Mouse (Mus musculus) MEL (cell line): ENCODE data around the gene Rhbdl3. TPM values are rescaled to one million over a fixed set of nuclear protein-coding genes. Genes with fewer than 3 reads are reported as not detected.

Experiments used
- DNase-seq: peaks from one replicate; pipeline ENCODE4 v3.0.0; 2011; ENCODE audit warnings: low read depth, low spot score
- H3K27ac ChIP-seq: 2 replicates; pipeline ENCODE4 v1.5.1; 2012; ENCODE audit warnings: low read depth, mild to moderate bottlenecking, control low read depth, low read length, moderate library complexity; ENCODE audit not compliant: control insufficient read depth
- H3K27me3 ChIP-seq, 2 experiments: fragments of 150-350 bp in 1 of 2; sonication (generic) in 1 of 2; 2 replicates each; pipeline ENCODE4 v1.6.1; 2012; ENCODE audit warnings: low read length in 2 of 2, mild to moderate bottlenecking in 2 of 2, improper control_type of control experiment in 1 of 2, moderate library complexity in 1 of 2; ENCODE audit not compliant: insufficient read depth in 2 of 2, control insufficient read depth in 1 of 2
- H3K36me3 ChIP-seq, 2 experiments: 2 replicates each; pipeline ENCODE4 v1.6.1; 2012 to 2014; ENCODE audit warnings: low read length in 2 of 2, improper control_type of control experiment in 1 of 2, inconsistent platforms in 1 of 2, mild to moderate bottlenecking in 1 of 2; ENCODE audit not compliant: insufficient read depth in 2 of 2, control insufficient read depth in 1 of 2
- H3K4me1 ChIP-seq, 2 experiments: fragments of 150-350 bp in 1 of 2; sonication (generic) in 1 of 2; 2 replicates each; pipeline ENCODE4 v1.6.1; 2012; ENCODE audit warnings: low read length in 2 of 2, improper control_type of control experiment in 1 of 2, mild to moderate bottlenecking in 1 of 2; ENCODE audit not compliant: insufficient read depth in 2 of 2, control insufficient read depth in 1 of 2
- H3K4me3 ChIP-seq, 2 experiments: fragments of 150-350 bp in 1 of 2; sonication (generic) in 1 of 2; 2 replicates each; pipeline ENCODE4 v1.5.1; 2012; ENCODE audit warnings: low read depth in 2 of 2, low read length in 2 of 2, mild to moderate bottlenecking in 2 of 2, moderate library complexity in 2 of 2, control low read depth in 1 of 2, improper control_type of control experiment in 1 of 2; ENCODE audit not compliant: control insufficient read depth in 1 of 2, insufficient read depth in 1 of 2
- H3K79me2 ChIP-seq: 2 replicates; pipeline ENCODE4 v1.6.1; 2012; ENCODE audit warnings: mild to moderate bottlenecking, low read length, moderate library complexity; ENCODE audit not compliant: control insufficient read depth, poor library complexity, insufficient read depth
- H3K9ac ChIP-seq: 2 replicates; pipeline ENCODE4 v1.6.1; 2012; ENCODE audit warnings: low read depth, mild to moderate bottlenecking, control low read depth, low read length, moderate library complexity; ENCODE audit not compliant: control insufficient read depth, poor library complexity, severe bottlenecking
- H3K9me3 ChIP-seq: fragments of 150-350 bp; sonication (generic); replicated peaks from 2 replicates; pipeline ENCODE4 v1.6.1; 2012; ENCODE audit warnings: mild to moderate bottlenecking, low read length, improper control_type of control experiment, moderate library complexity; ENCODE audit not compliant: insufficient read depth
- BHLHE40 ChIP-seq: IDR thresholded peaks from 2 replicates; pipeline ENCODE4 v1.6.1; 2012; ENCODE audit warnings: low read depth, mild to moderate bottlenecking, inconsistent platforms, low read length, improper control_type of control experiment, borderline replicate concordance
- CHD2 ChIP-seq: IDR thresholded peaks from 2 replicates; pipeline ENCODE4 v1.6.1; 2011; ENCODE audit warnings: low read length, improper control_type of control experiment
- CTCF ChIP-seq, 3 experiments: IDR thresholded peaks in 2 of 3; conservative IDR thresholded peaks in 1 of 3; 2 replicates each; pipeline ENCODE4 v1.5.1; 2011 to 2012; ENCODE audit warnings: low read length in 3 of 3, low read depth in 2 of 3, mild to moderate bottlenecking in 2 of 3, improper control_type of control experiment in 1 of 3, inconsistent platforms in 1 of 3, mixed read lengths in 1 of 3, moderate library complexity in 1 of 3; ENCODE audit not compliant: control insufficient read depth in 1 of 3, insufficient read depth in 1 of 3, poor library complexity in 1 of 3, severe bottlenecking in 1 of 3
- E2F4 ChIP-seq: IDR thresholded peaks from 2 replicates; pipeline ENCODE4 v1.6.1; 2011; ENCODE audit warnings: low read depth, low read length, improper control_type of control experiment, borderline replicate concordance
- ELF1 ChIP-seq: IDR thresholded peaks from 2 replicates; pipeline ENCODE4 v1.6.1; 2014; ENCODE audit warnings: low read depth, mild to moderate bottlenecking, inconsistent platforms, low read length, improper control_type of control experiment, moderate library complexity
- EP300 ChIP-seq, 2 experiments: IDR thresholded peaks; 2 replicates each; pipeline ENCODE4 v1.6.1; 2011; ENCODE audit warnings: improper control_type of control experiment in 2 of 2, low read length in 2 of 2, low read depth in 1 of 2, mild to moderate bottlenecking in 1 of 2
- ETS1 ChIP-seq: IDR thresholded peaks from 2 replicates; pipeline ENCODE4 v1.6.1; 2012; ENCODE audit warnings: low read depth, mild to moderate bottlenecking, inconsistent platforms, low read length, improper control_type of control experiment, moderate library complexity
- GABPA ChIP-seq: IDR thresholded peaks from 2 replicates; pipeline ENCODE4 v1.6.1; 2012; ENCODE audit warnings: low read depth, mild to moderate bottlenecking, inconsistent platforms, low read length, improper control_type of control experiment, moderate library complexity
- GATA1 ChIP-seq: IDR thresholded peaks from 2 replicates; pipeline ENCODE4 v1.6.1; 2011; ENCODE audit warnings: low read depth, low read length, improper control_type of control experiment
- JUND ChIP-seq: IDR thresholded peaks from 2 replicates; pipeline ENCODE4 v1.6.1; 2011; ENCODE audit warnings: low read depth, mild to moderate bottlenecking, improper control_type of control experiment, low read length
- MAFK ChIP-seq: IDR thresholded peaks from 2 replicates; pipeline ENCODE4 v1.6.1; 2011; ENCODE audit warnings: low read depth, mild to moderate bottlenecking, low read length, improper control_type of control experiment, borderline replicate concordance
- MAX ChIP-seq: IDR thresholded peaks from 2 replicates; pipeline ENCODE4 v1.6.1; 2011; ENCODE audit warnings: low read length, improper control_type of control experiment
- MAZ ChIP-seq: IDR thresholded peaks from 2 replicates; pipeline ENCODE4 v1.6.1; 2012; ENCODE audit warnings: low read depth, mild to moderate bottlenecking, inconsistent platforms, low read length, improper control_type of control experiment
- MEF2A ChIP-seq: IDR thresholded peaks from 2 replicates; pipeline ENCODE4 v1.6.1; 2014; ENCODE audit warnings: low read depth, mild to moderate bottlenecking, inconsistent platforms, low read length, improper control_type of control experiment; ENCODE audit not compliant: poor library complexity, insufficient replicate concordance, severe bottlenecking; ENCODE audit errors: extremely low read depth
- MXI1 ChIP-seq: IDR thresholded peaks from 2 replicates; pipeline ENCODE4 v1.6.1; 2011; ENCODE audit warnings: mild to moderate bottlenecking, low read depth, low read length, improper control_type of control experiment
- MYB ChIP-seq: IDR thresholded peaks from 2 replicates; pipeline ENCODE4 v1.6.1; 2011; ENCODE audit warnings: mild to moderate bottlenecking, low read depth, low read length, improper control_type of control experiment
- MYC ChIP-seq: IDR thresholded peaks from 2 replicates; pipeline ENCODE4 v1.6.1; 2011; ENCODE audit warnings: low read depth, mild to moderate bottlenecking, low read length, improper control_type of control experiment, moderate library complexity
- NRF1 ChIP-seq: IDR thresholded peaks from 2 replicates; pipeline ENCODE4 v1.6.1; 2014; ENCODE audit warnings: low read depth, mild to moderate bottlenecking, inconsistent platforms, low read length, improper control_type of control experiment, moderate library complexity; ENCODE audit not compliant: poor library complexity, insufficient read depth, severe bottlenecking
- POLR2A ChIP-seq, 2 experiments: IDR thresholded peaks; 2 replicates each; pipeline ENCODE4 v1.6.1; 2011 to 2012; ENCODE audit warnings: low read length in 2 of 2, mild to moderate bottlenecking in 2 of 2, control low read depth in 1 of 2, improper control_type of control experiment in 1 of 2, low read depth in 1 of 2, moderate library complexity in 1 of 2; ENCODE audit not compliant: control insufficient read depth in 1 of 2, insufficient read depth in 1 of 2, poor library complexity in 1 of 2
- POLR2AphosphoS2 ChIP-seq: IDR thresholded peaks from 2 replicates; pipeline ENCODE4 v1.6.1; 2011; ENCODE audit warnings: low read length, improper control_type of control experiment
- POLR2AphosphoS5 ChIP-seq: IDR thresholded peaks from 2 replicates; pipeline ENCODE4 v1.6.1; 2012; ENCODE audit warnings: low read depth, borderline replicate concordance, mild to moderate bottlenecking, inconsistent platforms, low read length, moderate library complexity, mixed read lengths
- RAD21 ChIP-seq: IDR thresholded peaks from 2 replicates; pipeline ENCODE4 v1.6.1; 2011; ENCODE audit warnings: mild to moderate bottlenecking, low read depth, low read length, improper control_type of control experiment
- RCOR1 ChIP-seq: IDR thresholded peaks from 2 replicates; pipeline ENCODE4 v1.6.1; 2012; ENCODE audit warnings: low read depth, mild to moderate bottlenecking, inconsistent platforms, low read length, improper control_type of control experiment
- SIN3A ChIP-seq: IDR thresholded peaks from 2 replicates; pipeline ENCODE4 v1.6.1; 2012; ENCODE audit warnings: low read length, improper control_type of control experiment, inconsistent platforms
- SMC3 ChIP-seq: IDR thresholded peaks from 2 replicates; pipeline ENCODE4 v1.6.1; 2011; ENCODE audit warnings: low read depth, low read length, improper control_type of control experiment
- TAL1 ChIP-seq: IDR thresholded peaks from 2 replicates; pipeline ENCODE4 v1.6.1; 2012; ENCODE audit warnings: mild to moderate bottlenecking, inconsistent platforms, low read length, moderate library complexity, mixed read lengths
- TBP ChIP-seq: IDR thresholded peaks from 2 replicates; pipeline ENCODE4 v1.8.0; 2011; ENCODE audit warnings: low read depth, low read length, improper control_type of control experiment
- TCF12 ChIP-seq: IDR thresholded peaks from 2 replicates; pipeline ENCODE4 v1.6.1; 2014; ENCODE audit warnings: low read depth, mild to moderate bottlenecking, inconsistent platforms, low read length, improper control_type of control experiment, moderate library complexity
- UBTF ChIP-seq: IDR thresholded peaks from 2 replicates; pipeline ENCODE4 v1.6.1; 2012; ENCODE audit warnings: low read depth, mild to moderate bottlenecking, inconsistent platforms, low read length, improper control_type of control experiment, moderate library complexity, borderline replicate concordance; ENCODE audit not compliant: insufficient read depth
- USF1 ChIP-seq: IDR thresholded peaks from 2 replicates; pipeline ENCODE4 v1.6.1; 2014; ENCODE audit warnings: low read depth, mild to moderate bottlenecking, inconsistent platforms, low read length, improper control_type of control experiment, moderate library complexity
- USF2 ChIP-seq, 2 experiments: IDR thresholded peaks; 2 replicates each; pipeline ENCODE4 v1.6.1; 2011 to 2012; ENCODE audit warnings: improper control_type of control experiment in 2 of 2, low read length in 2 of 2, borderline replicate concordance in 1 of 2, inconsistent platforms in 1 of 2, low read depth in 1 of 2, mild to moderate bottlenecking in 1 of 2; ENCODE audit not compliant: insufficient read depth in 1 of 2
- ZC3H11A ChIP-seq: IDR thresholded peaks from 2 replicates; pipeline ENCODE4 v1.6.1; 2012; ENCODE audit warnings: low read depth, mild to moderate bottlenecking, inconsistent platforms, low read length, improper control_type of control experiment
- ZKSCAN1 ChIP-seq: IDR thresholded peaks from 2 replicates; pipeline ENCODE4 v1.6.1; 2012; ENCODE audit warnings: low read depth, mild to moderate bottlenecking, inconsistent platforms, low read length, improper control_type of control experiment, moderate library complexity
- ZNF384 ChIP-seq: IDR thresholded peaks from 2 replicates; pipeline ENCODE4 v1.6.1; 2012; ENCODE audit warnings: low read depth, mild to moderate bottlenecking, inconsistent platforms, low read length, improper control_type of control experiment
- polyA plus RNA-seq, 2 experiments: library from polyadenylated mRNA; stranded (reverse) in 1 of 2; unstranded in 1 of 2; fragments of >175 nt in 1 of 2; fragments of >200 nt in 1 of 2; gene quantifications; 2 replicates each; pipeline versions ENCODE4 v1.2.1 to v1.2.4; 2012; ENCODE audit warnings: low replicate concordance in 2 of 2, low read depth in 1 of 2; ENCODE audit not compliant: insufficient read length in 2 of 2, insufficient read depth in 1 of 2, missing spikeins in 1 of 2
- total RNA-seq: library from RNA; depleted of rRNA; stranded (reverse); fragments of 300-350 nt; gene quantifications from 2 replicates; pipeline ENCODE4 v1.2.3, GENCODE M21; 2012

The Rhbdl3 gene
- total and polyA plus RNA-seq, 3 experiments, result 0.04 to 0.11 TPM; not detected in 1

DNA sequence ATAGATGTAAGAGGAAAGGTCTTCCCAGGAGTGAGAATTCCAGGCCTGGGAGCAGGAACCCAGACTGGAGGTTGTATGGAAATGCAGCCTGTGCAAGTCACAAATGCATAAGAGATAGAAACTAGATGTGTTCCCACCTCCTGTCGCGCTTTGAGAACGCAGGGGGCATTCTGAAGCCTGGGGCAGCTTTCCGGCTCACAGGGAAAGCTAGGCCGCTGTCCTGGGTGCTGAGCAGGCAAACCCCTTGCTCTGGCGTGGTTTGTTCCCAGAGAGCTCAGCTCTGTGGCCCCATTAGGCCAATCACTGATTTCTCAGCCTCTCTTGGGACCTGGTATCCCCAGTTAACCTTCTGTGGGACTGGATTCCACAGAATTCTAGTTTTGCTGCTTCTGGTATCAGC is 11.9 kb downstream of the Rhbdl3 start (continued):
- TF ChIP-seq MAZ (no peak), ZNF384 (no peak), POLR2AphosphoS2 (no peak), ELF1 (no peak), MEF2A (no peak), POLR2A (IDR thresholded peaks at IDR 0.05; ENCODE audit: control insufficient read depth in 1 of 2, insufficient read depth in 1 of 2, low read depth in 1 of 2, low read length in 2 of 2, poor library complexity in 1 of 2) (no peak), ZC3H11A (no peak)

DNA sequence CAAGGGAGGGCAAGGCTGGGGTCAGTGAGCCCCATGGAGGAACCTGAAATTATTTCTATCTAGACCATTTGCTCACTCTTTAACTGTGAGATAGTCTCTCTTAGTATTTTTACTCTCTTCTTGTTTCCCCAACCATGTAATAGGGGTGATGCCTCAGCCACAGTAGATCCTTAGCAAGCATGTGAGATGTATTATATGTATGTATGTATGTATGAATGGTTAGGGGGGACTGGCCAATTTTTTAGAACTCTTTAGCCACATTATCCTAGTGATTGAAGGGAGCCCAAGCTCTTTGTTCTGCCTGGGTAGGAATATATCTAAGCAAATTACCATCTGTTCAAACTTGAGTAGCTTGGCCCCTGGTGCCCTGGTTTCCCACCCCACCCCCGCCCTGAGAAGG is 12.8 kb downstream of the Rhbdl3 start:
- DNase-seq, result peak; percentile 58
- Histone ChIP-seq H3K9ac (no peak overlapping the region), H3K9me3 (no peaks in the 10 kb centered on the region), H3K27ac (no peak overlapping the region), H3K79me2 (no peaks in the 10 kb centered on the region), H3K4me3 (no peak overlapping the region), H3K27me3 (no peaks in the 10 kb centered on the region), H3K4me1 (peaks cover 0 to 4% of the 10 kb centered on the region in 2 experiments; a peak in 2 of 4 replicates), H3K36me3 (no peaks in the 10 kb centered on the region)
- no peak for TF ChIP-seq MYC
- TF ChIP-seq RCOR1, result peak; percentile 24; the same call in 1 of the 2 replicates
- TF ChIP-seq MAX, result no peak; the same call in 1 of the 2 replicates
- TF ChIP-seq ETS1, result 0 out of 2 replicates have a peak, but pooled peaks have one; percentile 28
- TF ChIP-seq MAFK, result no peak
- TF ChIP-seq GATA1, result no peak
- TF ChIP-seq RAD21, result no peak
- TF ChIP-seq TBP, result no peak
- no peak for TF ChIP-seq ELF1
- peak; percentile 85 for TF ChIP-seq POLR2AphosphoS2
- peak; percentile 40 for TF ChIP-seq CHD2
- TF ChIP-seq E2F4, result no peak
- TF ChIP-seq ZC3H11A, result no peak; the same call in 1 of the 2 replicates
- TF ChIP-seq USF1, result no peak; the same call in 1 of the 2 replicates
- no peak for TF ChIP-seq BHLHE40
- TF ChIP-seq TAL1, result no peak
- TF ChIP-seq NRF1, result no peak
- peak; percentile 13; the same call in 1 of the 2 replicates for TF ChIP-seq SMC3
- peak; percentile 19; the same call in 1 of the 2 replicates for TF ChIP-seq MAZ
- no peak for TF ChIP-seq JUND
- no peak for TF ChIP-seq UBTF
- TF ChIP-seq ZKSCAN1, result 0 out of 2 replicates have a peak, but pooled peaks have one; percentile 52
- TF ChIP-seq EP300 (IDR thresholded peaks at IDR 0.05; ENCODE audit: low read depth in 1 of 2, low read length in 2 of 2), result no peak
- no peak for TF ChIP-seq POLR2A (IDR thresholded peaks at IDR 0.05; ENCODE audit: control insufficient read depth in 1 of 2, insufficient read depth in 1 of 2, low read depth in 1 of 2, low read length in 2 of 2, poor library complexity in 1 of 2)
- no peak for TF ChIP-seq SIN3A
- no peak for TF ChIP-seq MXI1
- TF ChIP-seq POLR2AphosphoS5, result no peak
- no peak for TF ChIP-seq GABPA
- TF ChIP-seq MYB, result no peak
- TF ChIP-seq USF2 (IDR thresholded peaks at IDR 0.05; ENCODE audit: borderline replicate concordance in 1 of 2, insufficient read depth in 1 of 2, low read depth in 1 of 2, low read length in 2 of 2), result no peak
- no peak for TF ChIP-seq ZNF384
- no peak for TF ChIP-seq CTCF (IDR thresholded peaks at IDR 0.05 in 2 of 3, conservative IDR thresholded peaks at IDR 0.05 in 1 of 3; ENCODE audit: control insufficient read depth in 1 of 3, insufficient read depth in 1 of 3, low read depth in 2 of 3, low read length in 3 of 3, poor library complexity in 1 of 3, severe bottlenecking in 1 of 3)
- TF ChIP-seq TCF12, result no peak
